Mouse (Mus musculus): Measurements from ENCODE around the gene Trnau1ap. TPM values are rescaled to one million over a fixed set of nuclear protein-coding genes. Genes with fewer than 3 reads are reported as not detected.

The Trnau1ap gene
- total RNA-seq, 2 experiments from 2014 or later: 20.1 to 22.1 TPM

GRCm38 (mm10) chr4:132346261-132346660 lies 16.9 kb upstream of the Trnau1ap start:
- intact Hi-C loops (cut with DNase I): loop anchor here (5.0 kb wide), 1 partner anchor 54 kb away; no protein-coding TSS in a partner anchor
- DNase-seq (ENCODE audit: low spot score in 2 of 2): no peak

GRCm38 (mm10) chr4:132345843-132346212 lies 16.5 kb upstream of the Trnau1ap start:
- intact Hi-C loops (cut with DNase I): loop anchor here (5.0 kb wide), 1 partner anchor 54 kb away; no protein-coding TSS in a partner anchor
- no peak for DNase-seq (ENCODE audit: low spot score in 2 of 2)

- peak; percentile 94 to 97 for DNase-seq (ENCODE audit: low spot score in 2 of 2)
- intact Hi-C loops (cut with DNase I): loop anchor here (5.0 kb wide), 1 partner anchor 53 kb away; no protein-coding TSS in a partner anchor
These were observed 16.0 kb upstream of the Trnau1ap start for GRCm38 (mm10) chr4:132345135-132345842.

GRCm38 (mm10) chr4:132344403-132345134 lies 15.2 kb upstream of the Trnau1ap start:
- intact Hi-C loops (cut with DNase I): loop anchor here (5.0 kb wide), 1 partner anchor 52 kb away; no protein-coding TSS in a partner anchor
- DNase-seq (ENCODE audit: low spot score in 2 of 2): peak in 1 of 2 experiments; percentile 41

- intact Hi-C loops (cut with DNase I): no loop called here
- DNase-seq (ENCODE audit: low spot score in 2 of 2): no peak
These were observed 12.1 kb upstream of the Trnau1ap start for GRCm38 (mm10) chr4:132341451-132341850.

- DNase-seq (ENCODE audit: low spot score in 2 of 2): peak; percentile 17 to 23
These were observed 9.6 kb upstream of the Trnau1ap start for GRCm38 (mm10) chr4:132338943-132339342.

GRCm38 (mm10) chr4:132332880-132333279 lies 3.5 kb upstream of the Trnau1ap start:
- intact Hi-C loops (cut with DNase I): no loop called here
- no peak for DNase-seq (ENCODE audit: low spot score in 2 of 2)

More at GRCm38 (mm10) chr4:132338943-132339342, 9.6 kb upstream of the Trnau1ap start:
- intact Hi-C loops (cut with DNase I): no loop called here

GRCm38 (mm10) chr4:132331960-132332359 lies 2.6 kb upstream of the Trnau1ap start:
- intact Hi-C loops (cut with DNase I): no loop called here
- no peak for DNase-seq (ENCODE audit: low spot score in 2 of 2)

- DNase-seq (ENCODE audit: low spot score in 2 of 2): no peak
- intact Hi-C loops (cut with DNase I): no loop called here
These were observed 557 bp upstream of the Trnau1ap start for GRCm38 (mm10) chr4:132329835-132330354.

- intact Hi-C loops (cut with DNase I): no loop called here
- DNase-seq (ENCODE audit: low spot score in 2 of 2): no peak
These were observed 851 bp downstream of the Trnau1ap start for GRCm38 (mm10) chr4:132328391-132328982.

- intact Hi-C loops (cut with DNase I): no loop called here
- DNase-seq (ENCODE audit: low spot score in 2 of 2): no peak
These were observed 2.9 kb downstream of the Trnau1ap start for GRCm38 (mm10) chr4:132326481-132326880.

- intact Hi-C loops (cut with DNase I): no loop called here
- no peak for DNase-seq (ENCODE audit: low spot score in 2 of 2)
These were observed 13.6 kb downstream of the Trnau1ap start for GRCm38 (mm10) chr4:132315711-132316110.

- intact Hi-C loops (cut with DNase I): no loop called here
- DNase-seq (ENCODE audit: low spot score in 2 of 2): no peak
These were observed 16.7 kb downstream of the Trnau1ap start for GRCm38 (mm10) chr4:132312627-132313026.

- intact Hi-C loops (cut with DNase I): no loop called here
- no peak for DNase-seq (ENCODE audit: low spot score in 2 of 2)
These were observed 17.5 kb downstream of the Trnau1ap start for GRCm38 (mm10) chr4:132311801-132312200.

- DNase-seq (ENCODE audit: low spot score in 2 of 2): no peak
- intact Hi-C loops (cut with DNase I): no loop called here
These were observed 18.1 kb downstream of the Trnau1ap start for GRCm38 (mm10) chr4:132311209-132311608.

GRCm38 (mm10) chr4:132309849-132310472 lies 19.4 kb downstream of the Trnau1ap start:
- intact Hi-C loops (cut with DNase I): no loop called here

GRCm38 (mm10) chr4:132309140-132309848 lies 20.0 kb downstream of the Trnau1ap start:
- intact Hi-C loops (cut with DNase I): no loop called here
- DNase-seq (ENCODE audit: low spot score in 2 of 2): no peak

More at GRCm38 (mm10) chr4:132309849-132310472, 19.4 kb downstream of the Trnau1ap start:
- DNase-seq (ENCODE audit: low spot score in 2 of 2): peak; percentile 42 to 46

- DNase-seq (ENCODE audit: low spot score in 2 of 2): peak; percentile 92 to 93
- intact Hi-C loops (cut with DNase I): no loop called here
These were observed 20.8 kb downstream of the Trnau1ap start for GRCm38 (mm10) chr4:132308437-132309139.
